Mouse (Mus musculus) CD8-positive naive resting alpha-beta T cell, adult 2 months (primary cell): Measurements from ENCODE around the gene Fbxl13.

ENCODE experiments used
- DNase-seq, 2 experiments: peaks; one replicate each; pipeline ENCODE4 v3.0.0; 2022; ENCODE audit warnings: low read depth in 2 of 2, low spot score in 2 of 2

The Fbxl13 gene

DNA sequence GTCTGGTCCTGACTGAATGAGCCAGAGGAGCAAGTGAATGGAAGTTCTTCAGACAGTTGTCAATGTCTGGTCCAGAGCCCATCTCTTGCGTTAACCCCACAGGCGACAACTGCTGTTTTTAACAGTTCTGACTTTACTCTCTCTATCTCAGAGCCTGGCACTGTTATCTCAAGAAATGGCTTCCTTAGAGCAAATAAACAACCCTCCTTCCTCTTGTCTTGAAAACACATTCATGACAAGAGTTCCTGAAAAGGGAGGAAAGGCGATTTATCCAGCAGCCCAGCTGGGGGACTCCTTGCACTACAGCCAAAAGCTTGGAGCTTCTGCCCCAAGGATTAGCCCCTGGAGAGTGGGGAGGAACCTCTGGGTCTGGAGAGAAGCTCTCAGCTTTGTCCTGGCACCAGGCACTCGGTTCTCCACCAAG lies 117.9 kb downstream of the Fbxl13 start:
- no peak for DNase-seq

DNA sequence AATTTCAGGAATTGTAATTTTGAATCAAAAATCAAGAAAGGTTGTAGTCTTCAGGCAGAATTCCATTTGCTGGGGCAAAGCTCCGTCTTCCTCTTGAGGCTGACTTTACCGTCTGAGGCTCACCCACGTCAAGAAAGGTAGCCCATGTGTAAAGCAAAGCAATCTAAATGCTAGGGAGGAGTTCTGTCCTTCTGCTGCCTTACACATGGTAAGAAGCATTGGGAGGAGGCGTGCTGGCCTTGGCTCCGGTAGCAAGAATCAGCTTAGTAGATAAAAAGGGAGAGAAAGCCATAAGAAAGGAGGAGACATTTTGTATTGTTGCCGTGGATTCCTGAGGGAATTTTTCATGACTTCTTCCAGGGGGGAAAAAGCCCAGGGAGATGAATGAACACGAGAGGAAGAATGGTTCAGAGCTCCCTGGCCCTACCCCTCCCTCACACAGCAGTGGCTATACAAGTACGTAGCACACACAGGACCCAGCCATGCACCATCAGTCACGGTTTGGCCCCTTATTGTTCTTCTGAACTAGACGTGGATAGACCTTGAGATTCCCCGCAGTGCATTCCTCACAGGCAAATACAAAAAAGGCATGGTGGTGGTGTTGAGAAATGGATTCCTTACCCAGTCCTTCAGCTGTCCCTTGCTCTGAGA lies 118.5 kb downstream of the Fbxl13 start:
- no peak for DNase-seq

DNA sequence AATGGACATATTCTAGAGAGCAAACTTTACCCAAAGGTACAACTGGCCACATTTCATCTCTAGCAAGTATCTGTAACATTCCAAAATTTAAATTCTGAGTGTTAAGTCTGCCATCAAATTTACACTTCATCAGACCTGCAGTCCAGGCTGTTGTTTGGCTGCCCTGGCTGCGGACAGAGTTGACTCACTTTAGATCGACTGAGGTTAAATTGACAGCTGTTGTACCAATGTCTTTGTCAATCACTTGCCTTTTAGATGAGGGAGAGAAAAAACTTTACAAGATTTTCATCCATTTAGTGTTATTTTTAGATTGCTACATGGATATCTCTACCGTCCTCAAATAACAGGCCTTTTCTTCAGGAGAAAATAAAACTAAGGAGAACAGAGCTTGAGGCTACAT lies 126.3 kb downstream of the Fbxl13 start:
- DNase-seq = no peak

DNA sequence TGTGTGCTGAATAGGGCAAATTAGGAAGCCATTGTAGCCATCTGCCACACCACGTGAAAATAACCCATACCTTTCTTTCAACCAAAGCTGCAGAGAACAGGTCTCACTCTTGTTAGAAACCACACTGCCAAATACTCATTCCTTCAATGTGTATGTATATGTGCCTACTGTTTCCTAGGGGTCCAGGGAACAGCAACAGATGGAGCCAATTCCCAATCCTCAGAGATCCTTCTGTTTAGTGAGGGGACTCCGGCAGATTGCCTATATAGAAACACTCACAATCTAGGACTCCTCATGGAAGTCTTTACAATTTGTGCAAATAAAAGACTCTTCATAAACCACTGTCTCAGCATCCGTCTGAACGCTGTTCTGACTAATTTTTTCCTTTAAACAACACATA lies 127.2 kb downstream of the Fbxl13 start:
- DNase-seq = no peak

DNA sequence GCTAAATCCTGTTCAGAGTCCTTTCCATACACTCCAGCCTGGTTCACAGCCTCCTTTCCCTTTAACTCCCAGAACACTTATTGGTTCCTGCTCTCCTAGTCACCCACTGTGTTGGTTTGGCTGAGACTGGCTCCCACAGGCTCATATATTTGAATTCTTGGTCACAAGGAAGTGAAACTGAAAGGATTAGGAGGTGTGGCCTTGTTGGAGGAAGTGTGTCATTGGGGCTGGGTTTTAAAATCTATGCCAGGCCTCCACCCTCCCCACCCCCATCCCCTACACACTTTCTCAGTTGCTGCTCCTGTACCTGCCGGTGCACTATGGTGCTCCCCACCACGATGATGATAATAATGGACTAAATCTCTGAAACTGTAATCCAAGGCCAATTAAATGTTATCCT lies 127.9 kb downstream of the Fbxl13 start:
- DNase-seq = no peak

DNA sequence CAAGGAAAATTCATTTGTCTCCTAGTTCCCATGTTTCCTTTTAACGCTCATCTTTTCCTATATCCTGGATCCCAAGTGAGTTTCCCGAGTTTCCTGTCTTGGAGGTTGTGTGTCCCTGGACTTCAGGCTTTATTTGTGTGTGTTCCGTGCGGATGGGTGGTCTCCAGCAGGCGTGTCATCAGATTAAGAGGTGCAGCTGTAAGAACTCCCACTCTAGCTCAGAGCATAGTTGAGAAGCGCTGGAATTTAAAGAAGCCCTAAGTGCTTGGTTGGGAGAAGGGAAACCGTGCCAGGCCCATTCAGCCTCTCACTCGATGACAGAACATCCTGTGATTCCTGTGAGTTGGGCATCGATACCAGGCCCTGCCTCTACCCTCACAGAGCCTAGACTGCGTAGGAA lies 132.1 kb downstream of the Fbxl13 start:
- no peak for DNase-seq

DNA sequence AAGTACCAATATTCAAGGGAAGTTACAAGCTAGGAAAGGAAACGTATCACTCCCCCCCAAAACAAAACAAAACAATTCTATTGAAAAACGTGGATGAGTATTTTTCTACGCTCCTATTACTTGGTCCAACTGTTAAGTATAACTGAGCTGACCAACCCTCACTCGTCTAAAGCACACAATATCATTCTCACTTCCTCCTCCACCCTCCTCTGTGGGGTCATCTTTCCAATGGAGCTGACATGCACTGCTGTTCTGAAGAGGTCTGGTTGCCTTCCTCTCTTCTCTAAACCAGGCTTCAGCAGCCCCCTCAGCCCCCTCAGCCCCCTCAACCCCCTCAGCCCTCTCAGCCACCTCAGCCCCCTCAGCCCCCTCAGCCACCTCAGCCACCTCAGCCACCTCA lies 135.6 kb downstream of the Fbxl13 start:
- no peak for DNase-seq

DNA sequence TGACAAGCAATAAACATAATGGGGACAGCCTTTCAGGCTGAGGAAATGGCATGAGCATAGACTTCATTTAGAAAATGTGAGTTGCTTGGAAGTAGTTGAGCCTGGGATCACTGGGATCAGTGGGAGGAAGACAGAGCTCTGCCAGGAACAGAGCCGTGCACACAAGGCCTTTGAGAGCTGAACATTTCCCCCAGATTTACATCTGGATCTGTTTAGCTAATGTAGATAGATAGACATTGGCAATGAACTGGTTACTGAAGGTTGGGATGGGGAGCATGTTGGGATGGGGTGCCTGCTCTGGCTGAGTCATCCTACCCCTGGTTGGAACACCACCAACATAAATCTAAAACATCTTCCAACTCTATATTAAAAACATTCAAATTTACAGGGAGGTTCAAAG lies 138.5 kb downstream of the Fbxl13 start:
- DNase-seq = no peak

DNA sequence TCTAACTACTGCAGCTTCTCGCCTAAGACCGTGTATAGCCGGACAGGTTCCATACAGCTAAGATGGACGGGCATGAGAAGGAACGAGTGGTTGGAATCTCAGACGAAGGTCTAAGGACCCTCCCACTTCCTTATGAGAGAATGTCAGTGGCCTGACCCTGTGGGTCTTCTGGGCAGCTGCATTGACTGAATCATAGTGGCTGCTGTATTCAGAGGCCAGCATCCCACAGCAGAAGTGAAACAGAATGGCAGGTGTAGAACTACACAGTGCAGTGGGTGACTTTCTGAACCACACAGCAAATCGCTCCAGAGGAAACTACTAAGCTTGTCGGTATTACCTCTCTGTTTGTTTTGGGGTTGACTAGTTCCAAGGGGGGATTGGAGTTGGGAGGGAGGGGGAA lies 140.3 kb downstream of the Fbxl13 start:
- no peak for DNase-seq

DNA sequence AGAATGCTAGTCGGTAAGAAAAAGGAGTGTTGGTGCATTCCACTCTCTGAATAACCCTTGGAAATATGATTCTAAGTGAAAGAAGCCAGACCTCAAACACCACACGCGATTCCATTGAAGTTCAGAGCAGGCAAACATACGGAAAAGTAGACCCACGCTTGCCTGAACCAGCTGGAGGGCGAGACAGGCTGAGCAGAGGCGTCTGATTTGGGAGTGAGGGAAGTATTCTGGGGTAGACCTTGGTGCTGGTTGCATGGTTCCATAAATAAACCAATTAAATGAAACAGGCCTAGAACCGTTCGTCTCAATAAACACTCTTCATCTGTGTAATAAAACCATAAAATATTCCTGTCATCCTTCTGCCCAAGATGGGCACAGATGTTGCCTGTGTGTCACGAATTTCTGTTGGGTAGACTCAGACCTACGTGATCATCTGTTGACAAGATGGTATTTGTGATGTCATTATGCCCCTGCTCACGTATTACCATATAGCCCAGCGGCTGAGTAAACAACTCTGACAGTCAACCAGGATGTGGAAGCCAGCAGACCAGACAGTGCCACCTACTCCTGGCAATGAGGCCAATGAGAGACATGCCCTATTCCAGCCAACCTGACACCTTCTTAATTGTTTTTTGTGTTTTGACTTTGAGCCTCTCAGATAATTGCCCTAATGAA lies 142.4 kb downstream of the Fbxl13 start:
- DNase-seq = no peak

DNA sequence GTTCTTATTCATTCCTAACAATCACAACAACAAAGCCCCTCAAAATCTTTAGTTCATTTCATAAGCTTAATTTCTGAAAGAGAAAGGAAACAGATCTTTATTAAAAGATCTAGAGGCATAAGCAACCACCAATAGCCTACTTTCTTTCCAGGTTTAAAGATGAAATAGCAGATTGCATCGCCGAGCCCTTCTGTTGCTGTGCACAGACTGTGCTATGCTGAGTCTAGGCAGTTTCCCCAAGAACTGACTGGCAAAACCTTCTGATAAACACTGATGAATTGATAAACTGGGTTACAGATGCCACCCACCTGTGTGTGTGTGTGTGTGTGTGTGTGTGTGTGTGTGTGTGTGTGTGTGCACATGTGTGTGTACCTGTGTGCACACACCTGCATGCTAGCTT lies 144.5 kb downstream of the Fbxl13 start:
- no peak for DNase-seq

DNA sequence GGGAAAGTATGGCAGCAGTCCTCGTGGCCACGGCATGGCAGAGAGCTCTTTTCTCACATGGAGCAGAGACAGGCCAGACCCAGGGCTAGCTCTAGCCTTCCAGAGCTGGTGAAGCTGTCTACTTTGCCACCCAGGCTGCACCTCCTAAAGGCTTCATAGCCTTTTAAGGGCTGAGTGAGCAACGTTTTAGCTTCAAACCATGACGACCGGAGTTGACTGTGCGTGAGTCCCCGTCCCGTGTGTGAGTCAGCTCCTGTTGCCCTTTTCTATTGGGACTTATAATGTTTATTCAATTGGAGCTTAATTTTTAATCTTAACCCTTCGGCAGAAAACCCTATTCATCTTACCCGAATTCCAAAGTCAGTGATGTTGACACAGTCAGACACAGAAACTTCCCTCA lies 145.3 kb downstream of the Fbxl13 start:
- DNase-seq = no peak

DNA sequence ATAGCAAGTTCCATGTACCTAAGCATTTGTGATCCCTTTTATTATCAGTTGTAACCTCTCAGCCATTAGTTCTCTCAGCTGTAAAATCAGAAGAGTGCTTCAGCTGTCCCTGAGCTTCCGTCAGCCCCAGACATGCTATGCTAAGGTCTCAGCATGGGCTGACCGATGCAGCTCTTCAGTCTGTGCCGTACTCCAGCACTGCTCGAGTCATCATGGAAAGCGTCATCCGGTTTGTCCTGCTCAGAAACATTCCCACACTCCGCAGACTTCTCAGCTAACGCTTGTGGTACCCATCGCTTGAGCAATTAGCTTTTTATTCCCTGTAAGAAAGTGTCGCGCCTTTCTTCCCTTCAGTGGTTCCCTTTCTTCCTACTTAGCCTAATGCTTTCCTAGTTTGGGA lies 146.5 kb downstream of the Fbxl13 start:
- no peak for DNase-seq

DNA sequence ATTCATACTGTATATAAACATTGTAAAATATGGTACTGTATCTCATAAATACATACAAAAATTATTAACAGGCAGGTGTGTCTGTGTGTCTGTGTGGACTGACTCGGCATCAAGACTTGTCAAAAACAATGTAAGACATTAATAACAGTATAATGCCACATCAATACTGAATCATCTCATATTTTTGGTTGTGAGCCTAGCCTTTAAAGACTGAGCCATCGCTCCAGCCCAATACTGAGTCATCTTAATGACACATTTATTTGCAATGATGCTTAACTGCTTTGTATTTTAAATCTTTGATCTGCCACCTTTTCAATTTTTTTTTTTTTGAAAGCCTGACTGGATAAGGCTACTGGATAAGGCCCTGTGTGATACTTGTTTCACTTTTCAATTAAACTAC lies 146.9 kb downstream of the Fbxl13 start:
- no peak for DNase-seq

DNA sequence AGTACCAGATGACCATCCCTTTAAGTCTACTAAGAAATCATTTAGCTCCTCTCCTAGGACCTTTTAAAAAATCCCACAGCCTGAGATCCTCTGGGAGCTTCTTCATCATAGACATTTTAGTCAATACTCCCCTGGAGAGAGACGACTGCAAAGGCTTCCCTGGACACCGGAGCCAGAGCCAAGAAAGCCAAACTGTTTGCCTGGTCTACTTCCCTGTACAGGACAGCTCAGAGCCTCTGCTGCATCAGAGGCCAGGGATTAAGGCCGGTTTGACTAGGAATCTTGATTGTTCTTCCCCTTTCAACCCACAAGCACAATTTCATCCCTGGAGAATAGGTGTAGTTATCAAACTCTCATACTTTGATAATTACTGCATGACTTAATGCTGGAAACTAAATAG lies 148.6 kb downstream of the Fbxl13 start:
- DNase-seq = no peak

DNA sequence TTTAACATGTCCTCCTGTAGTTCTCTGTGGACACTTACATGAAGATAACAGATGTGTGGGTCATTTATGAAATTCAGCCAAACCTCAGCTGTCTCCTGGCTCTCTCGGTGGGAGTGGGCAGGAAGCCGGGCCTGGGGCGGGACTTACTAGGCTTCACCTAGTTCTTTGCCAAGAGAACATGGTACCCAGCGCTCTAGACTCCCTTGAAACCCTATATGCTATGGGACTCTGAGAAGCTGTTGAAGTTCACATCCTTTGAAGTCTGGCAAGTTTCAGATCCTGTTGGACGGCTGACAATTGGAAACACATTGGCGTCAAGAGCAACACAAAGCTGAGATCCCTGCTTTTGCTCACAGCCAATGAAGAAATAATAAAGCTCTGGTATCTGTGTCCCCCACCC lies 149.1 kb downstream of the Fbxl13 start:
- DNase-seq = no peak

DNA sequence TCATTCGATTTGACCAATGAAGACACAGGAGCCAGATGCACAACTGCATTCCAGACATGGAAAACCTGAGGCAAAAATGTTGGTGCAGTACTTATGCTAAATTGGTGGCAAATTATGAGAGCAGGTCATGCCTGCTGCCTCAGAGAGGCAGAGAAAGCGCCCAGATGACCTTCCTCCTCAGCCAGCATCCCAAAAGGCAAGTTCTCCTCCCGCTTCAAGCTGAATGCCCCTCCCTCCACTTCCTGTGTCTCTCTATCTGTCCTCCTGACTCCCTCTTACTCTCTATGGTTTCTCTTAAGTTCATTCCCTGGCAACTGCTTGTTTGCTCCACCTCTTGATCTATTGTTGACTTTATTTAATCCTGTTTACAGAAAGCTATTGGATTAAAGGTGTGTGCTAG lies 150.7 kb downstream of the Fbxl13 start:
- no peak for DNase-seq

DNA sequence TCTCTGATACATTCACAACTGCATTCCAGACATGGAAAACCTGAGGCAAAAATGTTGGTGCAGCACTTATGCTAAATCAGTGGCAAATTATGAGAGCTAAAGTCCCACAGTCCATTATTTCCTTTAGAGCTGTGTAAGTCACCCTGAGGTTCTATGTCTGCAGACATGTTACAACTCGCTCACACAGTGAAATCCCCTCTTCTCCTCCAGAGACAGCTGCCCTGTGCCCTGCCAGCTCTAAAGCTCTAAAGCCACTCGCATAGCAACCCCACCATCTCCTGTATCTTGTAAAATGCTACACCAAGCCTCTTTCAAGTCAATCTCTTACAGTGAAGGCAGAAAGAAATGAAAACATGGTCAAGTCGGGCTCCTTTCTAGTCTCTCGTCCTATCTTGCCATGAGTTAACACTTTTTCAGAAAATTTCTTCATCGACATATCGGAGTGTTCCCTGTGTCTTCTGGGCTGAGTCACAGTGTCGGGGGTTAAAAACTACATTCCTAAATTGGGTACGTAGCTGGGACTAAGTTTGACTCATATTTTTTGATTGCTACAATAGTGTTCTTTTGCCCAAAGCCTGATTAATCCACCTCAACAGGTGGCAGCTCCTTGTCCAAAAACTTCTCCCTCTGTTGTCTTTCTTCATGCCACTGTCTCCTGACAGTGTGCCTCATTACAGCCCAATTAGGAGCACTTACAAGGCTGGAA lies 152.0 kb downstream of the Fbxl13 start:
- DNase-seq = no peak

DNA sequence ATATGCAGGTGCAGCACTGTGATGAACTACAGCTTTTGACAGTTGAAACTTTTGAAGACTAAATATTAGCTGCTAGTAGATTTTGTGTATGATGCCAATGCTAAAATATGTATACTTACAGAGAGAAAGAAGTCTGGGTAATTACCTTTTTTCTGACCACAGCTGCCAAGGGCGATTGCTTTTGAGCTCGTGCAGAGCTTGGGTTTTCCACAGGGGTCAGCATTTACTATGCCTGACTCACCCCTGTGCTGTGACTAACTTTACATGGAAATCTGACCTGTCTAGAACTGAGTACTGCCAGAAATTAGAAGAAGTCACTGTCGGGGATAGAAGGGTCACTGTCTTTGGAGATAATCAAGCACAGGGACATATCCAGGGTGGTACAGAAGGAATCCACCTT lies 153.2 kb downstream of the Fbxl13 start:
- DNase-seq = no peak

DNA sequence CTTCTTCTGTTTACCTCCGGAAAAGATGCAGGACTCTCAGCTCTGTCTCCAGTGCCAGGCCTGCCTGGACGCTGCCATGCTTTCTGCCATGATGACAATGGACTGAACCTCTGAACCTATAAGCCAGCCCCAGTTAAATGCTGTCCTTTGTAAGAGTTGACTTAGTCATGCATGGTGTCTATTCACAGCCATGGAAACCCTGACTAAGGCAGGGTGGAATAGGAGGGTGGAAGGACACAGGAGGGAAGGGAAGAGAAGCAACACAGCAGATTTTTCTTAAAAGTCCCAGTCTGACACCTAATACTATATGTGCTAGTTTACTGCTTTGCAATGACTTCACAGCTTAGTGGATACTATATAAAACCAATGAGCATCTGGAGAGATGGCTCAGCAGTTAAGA lies 154.0 kb downstream of the Fbxl13 start:
- no peak for DNase-seq

DNA sequence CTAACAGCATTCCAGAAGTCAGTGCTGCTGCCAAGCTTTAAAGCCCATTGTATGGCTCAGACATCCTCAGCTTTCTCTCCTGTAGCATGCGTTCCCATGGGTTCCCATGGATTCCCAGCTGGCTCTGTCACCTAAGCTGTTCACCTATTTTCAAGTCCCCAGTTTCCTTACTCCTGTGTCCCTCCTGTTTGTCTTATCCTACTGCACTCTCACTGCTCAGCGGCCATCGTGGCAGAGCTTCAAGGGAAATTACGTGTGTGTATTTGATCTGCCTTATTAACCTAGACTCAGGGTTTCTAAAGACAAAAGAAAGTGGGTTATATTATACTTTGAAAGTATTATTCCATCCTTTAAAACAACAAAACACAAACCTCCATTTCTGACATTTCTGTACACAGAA lies 156.3 kb downstream of the Fbxl13 start:
- no peak for DNase-seq

DNA sequence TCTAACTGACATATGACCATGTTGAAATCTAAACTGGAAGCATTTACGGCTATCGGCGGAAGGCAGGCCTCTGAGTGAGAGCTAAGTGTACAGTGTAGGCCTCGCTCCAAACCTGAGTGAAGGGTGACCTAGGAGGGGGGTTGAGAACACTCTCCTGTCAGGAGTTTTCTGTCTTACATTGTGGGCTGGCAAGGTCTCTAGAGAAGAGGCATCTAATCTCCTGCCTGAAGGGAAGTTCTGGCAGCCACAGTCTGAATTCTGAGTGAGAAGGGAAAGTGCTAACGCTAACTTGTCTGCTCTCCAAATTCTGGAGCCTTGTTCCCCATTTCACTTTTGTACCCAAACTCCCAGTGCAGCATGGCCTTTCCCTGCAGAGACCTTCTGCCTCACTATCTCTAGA lies 156.9 kb downstream of the Fbxl13 start:
- DNase-seq = no peak

DNA sequence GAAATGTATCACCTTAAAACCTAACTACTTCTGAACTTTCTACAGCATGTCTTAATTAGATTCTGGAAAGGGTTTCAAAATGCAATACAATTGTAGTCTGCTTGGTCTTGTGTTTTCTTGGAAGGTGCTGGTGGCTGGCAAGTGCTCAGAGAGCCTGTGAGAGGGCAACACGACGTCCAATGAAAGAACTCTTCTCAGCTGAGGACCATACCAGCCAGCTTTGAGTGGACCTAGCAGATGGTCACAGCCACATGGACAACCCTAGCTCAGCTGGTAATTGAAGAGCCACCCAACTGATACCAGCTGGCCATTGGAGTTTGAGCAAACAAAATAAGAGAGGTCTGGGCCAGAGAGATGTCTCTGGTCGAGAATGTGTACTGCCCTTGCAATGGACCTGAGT lies 157.7 kb downstream of the Fbxl13 start:
- DNase-seq = no peak
